Mouse (Mus musculus): ENCODE results near the gene Mex3d.

The Mex3d gene

GRCm38 (mm10) chr10:80412656-80413541 lies 25.4 kb upstream of the Mex3d start:
- in situ Hi-C loops (cut with MboI; ENCODE audit: low sequenced_read_pairs): no loop called here

GRCm38 (mm10) chr10:80407924-80408323 lies 20.5 kb upstream of the Mex3d start:
- in situ Hi-C loops (cut with MboI; ENCODE audit: low sequenced_read_pairs): no loop called here

GRCm38 (mm10) chr10:80406684-80407501 lies 19.4 kb upstream of the Mex3d start, which contains the start of gene Uqcr11:
Gene Uqcr11, minus strand, starts transcription at chr10:80406830.
- in situ Hi-C loops (cut with MboI; ENCODE audit: low sequenced_read_pairs): no loop called here

DNA sequence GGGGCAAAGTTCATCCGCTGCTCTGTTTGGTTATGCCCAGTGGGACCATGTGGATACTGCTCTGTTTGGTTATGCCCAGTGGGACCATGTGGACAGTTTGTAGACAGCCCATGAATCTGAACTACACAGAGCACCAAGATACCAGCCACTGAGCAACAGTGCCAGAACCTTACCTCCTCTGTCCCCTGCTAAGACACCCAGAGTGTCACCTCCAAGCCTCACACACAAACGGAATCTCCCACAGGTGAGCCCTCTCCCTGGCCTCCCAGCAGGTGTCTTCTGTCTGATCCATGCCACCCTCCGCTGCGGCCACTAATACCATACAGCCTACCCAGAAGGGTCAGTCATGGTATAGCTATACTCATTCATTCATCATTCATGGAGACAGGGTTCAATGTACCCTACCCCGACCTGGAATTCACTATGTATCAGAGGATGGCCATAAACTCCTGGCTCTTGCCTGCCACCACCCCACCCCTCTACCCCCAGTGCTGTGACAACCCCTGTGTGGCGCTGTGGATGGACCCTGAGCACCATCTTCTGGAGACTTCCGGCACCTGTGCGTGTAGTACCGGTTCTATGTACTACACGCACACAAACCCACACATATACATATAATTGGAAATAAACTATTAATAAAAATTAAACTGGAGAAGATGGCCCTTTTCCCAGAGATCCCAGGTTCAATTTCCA lies 18.2 kb upstream of the Mex3d start:
- in situ Hi-C loops (cut with MboI; ENCODE audit: low sequenced_read_pairs): no loop called here

- in situ Hi-C loops (cut with MboI; ENCODE audit: low sequenced_read_pairs): no loop called here
Observed at GRCm38 (mm10) chr10:80403044-80403692, 15.7 kb upstream of the Mex3d start.

GRCm38 (mm10) chr10:80400704-80401161 lies 13.3 kb upstream of the Mex3d start:
- in situ Hi-C loops (cut with MboI; ENCODE audit: low sequenced_read_pairs): no loop called here

DNA sequence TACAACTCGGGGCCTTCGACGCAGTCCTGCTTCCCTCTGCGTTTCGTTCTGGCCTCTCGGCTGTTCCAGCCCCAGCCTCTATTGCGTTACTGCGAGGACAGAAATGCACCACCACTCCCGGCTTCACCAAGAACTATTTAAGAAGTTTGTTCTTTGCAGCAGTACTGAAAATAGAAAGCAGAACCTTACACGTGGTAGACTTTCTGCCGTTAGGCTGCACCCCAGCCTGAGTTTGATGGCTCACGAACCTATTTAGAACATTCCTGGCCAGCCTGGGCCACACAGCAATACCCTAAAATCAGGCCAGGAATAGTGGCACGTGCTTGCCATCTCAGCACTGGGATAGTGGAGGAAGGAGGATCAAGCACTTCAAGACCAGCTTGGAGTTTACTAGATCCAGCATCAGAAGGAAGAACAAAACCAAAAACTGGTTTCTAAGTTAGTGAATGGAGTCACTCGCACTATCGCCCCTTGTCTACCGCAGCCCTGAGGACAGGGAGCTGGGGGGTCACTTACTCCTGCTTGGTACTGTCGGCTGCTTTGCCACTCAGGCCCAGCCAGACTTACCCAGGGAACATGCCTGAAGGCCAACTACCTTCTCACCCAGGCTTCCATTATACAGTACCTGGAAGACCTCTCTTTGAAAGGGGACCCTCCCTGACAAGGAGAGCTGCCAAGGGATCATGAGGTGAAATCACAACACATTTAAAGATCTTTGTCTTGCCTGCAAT lies 12.7 kb upstream of the Mex3d start:
- in situ Hi-C loops (cut with MboI; ENCODE audit: low sequenced_read_pairs): no loop called here

GRCm38 (mm10) chr10:80399191-80399972 lies 11.9 kb upstream of the Mex3d start, which contains the start of gene Mbd3:
Gene Mbd3, minus strand, starts transcription at chr10:80399550.
- in situ Hi-C loops (cut with MboI; ENCODE audit: low sequenced_read_pairs): no loop called here

DNA sequence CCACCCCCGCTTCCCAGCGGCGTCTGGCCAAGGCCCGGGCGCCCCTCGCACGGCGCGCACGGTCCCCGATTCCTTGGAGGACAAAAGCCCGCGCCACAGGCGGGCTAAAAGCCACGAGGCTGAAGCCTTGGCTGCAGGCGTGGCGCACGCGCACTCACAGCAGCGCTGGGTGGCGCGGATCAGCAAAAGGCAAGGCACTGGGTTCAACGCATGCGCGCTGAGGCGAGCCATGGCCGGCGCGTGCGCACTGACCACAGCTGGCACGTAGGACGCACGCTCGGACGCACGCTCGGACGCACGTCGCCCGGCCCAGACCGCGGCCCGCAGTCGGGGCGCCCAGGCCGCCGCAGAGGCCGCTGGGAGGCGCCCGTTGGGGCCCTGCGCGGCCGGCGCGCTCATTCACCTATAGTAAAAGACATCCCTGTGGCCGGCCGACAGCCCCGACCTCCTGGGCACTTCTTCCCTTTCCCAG lies 11.3 kb upstream of the Mex3d start:
- in situ Hi-C loops (cut with MboI; ENCODE audit: low sequenced_read_pairs): no loop called here

DNA sequence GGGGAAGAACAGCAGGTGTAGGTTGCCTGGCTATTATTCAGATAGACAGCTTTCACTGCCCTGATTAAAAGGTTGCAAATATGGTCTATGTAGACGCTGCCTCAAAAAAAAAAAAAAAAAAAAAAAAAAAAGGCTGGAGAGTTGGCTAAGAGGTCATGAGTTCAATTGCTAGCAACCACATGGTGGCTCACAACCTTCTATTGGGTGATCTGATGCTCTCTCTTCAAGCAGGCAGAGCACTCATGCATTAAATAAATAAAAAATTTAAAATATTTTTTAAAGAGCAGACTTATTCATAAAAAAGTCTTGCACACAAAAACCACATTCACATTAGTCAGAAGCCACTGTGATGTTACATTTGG lies 10.7 kb upstream of the Mex3d start:
- in situ Hi-C loops (cut with MboI; ENCODE audit: low sequenced_read_pairs): no loop called here

DNA sequence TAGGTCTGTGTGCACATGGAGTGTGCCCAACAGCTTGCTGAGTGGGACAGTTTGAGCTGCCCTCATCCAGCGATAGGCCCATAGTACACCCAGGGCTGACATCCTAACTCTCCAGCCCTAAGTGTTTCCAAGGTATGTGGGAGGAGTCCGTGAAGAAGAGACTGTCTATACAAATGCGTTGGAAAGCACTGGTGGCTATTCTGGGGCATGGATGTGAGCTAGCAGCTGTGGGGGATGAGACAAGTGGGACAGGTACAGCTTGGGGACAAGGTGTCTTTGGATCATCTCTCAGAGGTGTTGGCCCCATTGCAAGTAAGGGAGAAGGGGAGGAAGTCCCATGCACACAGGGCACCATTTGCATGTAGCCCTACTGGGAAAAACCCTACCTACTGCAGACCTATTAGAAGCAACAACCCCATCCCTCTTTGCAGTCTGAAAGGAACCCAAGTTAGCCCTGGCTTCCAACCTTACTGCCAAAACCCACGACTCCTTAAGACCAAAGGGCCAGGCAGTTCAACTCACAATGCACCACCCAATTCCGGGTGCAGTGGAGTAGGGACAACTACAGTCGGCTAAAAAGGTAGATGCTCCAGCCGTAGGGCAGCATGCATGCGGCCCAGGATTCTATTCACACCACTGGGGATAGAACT lies 10.2 kb upstream of the Mex3d start:
- in situ Hi-C loops (cut with MboI; ENCODE audit: low sequenced_read_pairs): no loop called here

GRCm38 (mm10) chr10:80396822-80397523 lies 9.5 kb upstream of the Mex3d start:
- in situ Hi-C loops (cut with MboI; ENCODE audit: low sequenced_read_pairs): no loop called here

GRCm38 (mm10) chr10:80395025-80395627 lies 7.7 kb upstream of the Mex3d start:
- in situ Hi-C loops (cut with MboI; ENCODE audit: low sequenced_read_pairs): no loop called here

DNA sequence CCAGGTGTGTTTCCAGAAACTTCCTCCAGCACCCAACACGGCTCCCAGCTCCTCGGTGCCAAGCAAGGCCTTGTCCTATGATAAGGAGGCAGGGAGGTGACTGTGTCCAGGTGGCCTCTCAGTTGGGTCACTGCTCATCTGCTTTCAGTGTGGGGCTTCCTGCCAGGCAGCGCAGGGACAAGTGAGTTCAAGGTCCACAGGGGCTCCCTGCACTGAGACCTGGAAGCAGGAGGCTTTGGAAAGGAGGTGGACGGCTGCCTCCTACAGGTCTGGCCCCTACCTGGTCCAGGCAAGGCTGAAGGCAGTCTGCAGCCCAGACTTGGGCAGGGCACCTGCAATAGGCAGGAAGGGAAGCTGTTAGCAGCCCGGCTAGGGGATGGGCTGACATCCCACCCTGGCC lies 5.2 kb upstream of the Mex3d start:
- in situ Hi-C loops (cut with MboI; ENCODE audit: low sequenced_read_pairs): no loop called here

- in situ Hi-C loops (cut with MboI; ENCODE audit: low sequenced_read_pairs): no loop called here
Observed at GRCm38 (mm10) chr10:80390697-80391096, 3.2 kb upstream of the Mex3d start.

GRCm38 (mm10) chr10:80389185-80389708 lies 1.8 kb upstream of the Mex3d start:
- in situ Hi-C loops (cut with MboI; ENCODE audit: low sequenced_read_pairs): no loop called here

DNA sequence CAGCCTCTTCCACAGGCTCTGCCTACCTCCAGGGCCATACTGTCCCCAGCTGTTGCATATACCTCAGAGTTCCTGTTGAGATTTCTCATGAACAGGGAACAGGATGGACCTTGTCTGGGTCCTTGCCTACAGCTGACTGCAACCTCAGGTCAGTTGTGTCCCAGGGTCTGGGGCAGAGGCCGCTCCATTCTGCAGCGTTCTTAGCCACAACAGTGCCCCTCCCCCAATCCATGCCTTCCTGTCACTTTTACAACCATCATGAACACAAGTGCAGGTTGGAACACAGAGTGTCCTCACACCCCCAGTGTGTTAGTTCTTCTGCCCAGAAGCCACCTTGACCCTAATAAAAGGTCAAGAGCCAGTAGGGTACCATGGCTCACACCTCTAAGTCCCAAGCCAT lies 1.3 kb upstream of the Mex3d start:
- in situ Hi-C loops (cut with MboI; ENCODE audit: low sequenced_read_pairs): no loop called here
